Mouse (Mus musculus): ENCODE data around the gene Lrrc2. TPM values are rescaled to one million over a fixed set of nuclear protein-coding genes. Genes with fewer than 3 reads are reported as not detected.

The Lrrc2 gene
- polyA plus RNA-seq, 1 experiment from 2014 or later: not detected

- ATAC-seq (ENCODE audit: insufficient number of reproducible peaks, insufficient read depth, low FRiP score, low read depth): no peak
- 62% methylated on average over 4 of the region's 4 CpGs for WGBS
Observed at GRCm38 (mm10) chr9:110987331-110987730, 36.0 kb downstream of the Lrrc2 start.

GRCm38 (mm10) chr9:110988078-110988477 is 36.7 kb downstream of the Lrrc2 start:
- no peaks in the 10 kb centered on the region for H3K4me1 ChIP-seq (ENCODE audit: control insufficient read depth, insufficient read depth, low read length)
- 69% methylated on average over 3 of the region's 3 CpGs for WGBS
- H3K9me3 ChIP-seq (ENCODE audit: control insufficient read depth, low read depth, low read length): no peaks in the 10 kb centered on the region
- H3K36me3 ChIP-seq (ENCODE audit: control insufficient read depth, insufficient read depth, low read length): no peaks in the 10 kb centered on the region
- no peak overlapping the region for H3K4me3 ChIP-seq (ENCODE audit: low read depth, low read length)
- H3K4me2 ChIP-seq (replicated peaks; ENCODE audit: low read depth, low read length): no peak overlapping the region
- H3K27ac ChIP-seq (ENCODE audit: low read length): no peak overlapping the region
- H3K27me3 ChIP-seq (ENCODE audit: control insufficient read depth, insufficient read depth, low read length): no peaks in the 10 kb centered on the region
- H3K9ac ChIP-seq (replicated peaks; ENCODE audit: low read depth, low read length): no peak overlapping the region
- no peak for ATAC-seq (ENCODE audit: insufficient number of reproducible peaks, insufficient read depth, low FRiP score, low read depth)

More at GRCm38 (mm10) chr9:110987331-110987730, 36.0 kb downstream of the Lrrc2 start:
- no peaks in the 10 kb centered on the region for H3K4me1 ChIP-seq (ENCODE audit: control insufficient read depth, insufficient read depth, low read length)
- H3K4me2 ChIP-seq (replicated peaks; ENCODE audit: low read depth, low read length): no peak overlapping the region
- no peaks in the 10 kb centered on the region for H3K9me3 ChIP-seq (ENCODE audit: control insufficient read depth, low read depth, low read length)
- H3K27me3 ChIP-seq (ENCODE audit: control insufficient read depth, insufficient read depth, low read length): no peaks in the 10 kb centered on the region
- no peak overlapping the region for H3K4me3 ChIP-seq (ENCODE audit: low read depth, low read length)
- H3K9ac ChIP-seq (replicated peaks; ENCODE audit: low read depth, low read length): no peak overlapping the region
- H3K27ac ChIP-seq (ENCODE audit: low read length): no peak overlapping the region
- H3K36me3 ChIP-seq (ENCODE audit: control insufficient read depth, insufficient read depth, low read length): no peaks in the 10 kb centered on the region

GRCm38 (mm10) chr9:110989141-110989540 is 37.8 kb downstream of the Lrrc2 start:
- 59% methylated on average over 4 of the region's 4 CpGs for WGBS
- Histone ChIP-seq H3K9ac (replicated peaks; ENCODE audit: low read depth, low read length) (no peak overlapping the region), H3K4me3 (ENCODE audit: low read depth, low read length) (no peak overlapping the region), H3K27ac (ENCODE audit: low read length) (no peak overlapping the region), H3K4me1 (ENCODE audit: control insufficient read depth, insufficient read depth, low read length) (no peaks in the 10 kb centered on the region), H3K36me3 (ENCODE audit: control insufficient read depth, insufficient read depth, low read length) (no peaks in the 10 kb centered on the region), H3K27me3 (ENCODE audit: control insufficient read depth, insufficient read depth, low read length) (no peaks in the 10 kb centered on the region), H3K4me2 (replicated peaks; ENCODE audit: low read depth, low read length) (no peak overlapping the region), H3K9me3 (ENCODE audit: control insufficient read depth, low read depth, low read length) (no peaks in the 10 kb centered on the region)
- no peak for ATAC-seq (ENCODE audit: insufficient number of reproducible peaks, insufficient read depth, low FRiP score, low read depth)

- WGBS: 92% methylated on average over 2 of the region's 2 CpGs
- Histone ChIP-seq H3K4me1 (ENCODE audit: control insufficient read depth, insufficient read depth, low read length) (no peaks in the 10 kb centered on the region), H3K4me3 (ENCODE audit: low read depth, low read length) (no peak overlapping the region), H3K27ac (ENCODE audit: low read length) (no peak overlapping the region), H3K4me2 (replicated peaks; ENCODE audit: low read depth, low read length) (no peak overlapping the region), H3K9ac (replicated peaks; ENCODE audit: low read depth, low read length) (no peak overlapping the region), H3K27me3 (ENCODE audit: control insufficient read depth, insufficient read depth, low read length) (no peaks in the 10 kb centered on the region), H3K9me3 (ENCODE audit: control insufficient read depth, low read depth, low read length) (no peaks in the 10 kb centered on the region), H3K36me3 (ENCODE audit: control insufficient read depth, insufficient read depth, low read length) (no peaks in the 10 kb centered on the region)
- ATAC-seq (ENCODE audit: insufficient number of reproducible peaks, insufficient read depth, low FRiP score, low read depth): no peak
Observed at GRCm38 (mm10) chr9:110989543-110989942, 38.2 kb downstream of the Lrrc2 start.

GRCm38 (mm10) chr9:110990204-110990603 is 38.9 kb downstream of the Lrrc2 start, which contains the start of gene Rtp3:
Gene Rtp3, minus strand, starts transcription at chr9:110990583.
- Histone ChIP-seq H3K9ac (replicated peaks; ENCODE audit: low read depth, low read length) (no peak within 1 kb of the TSS), H3K36me3 (ENCODE audit: control insufficient read depth, insufficient read depth, low read length) (no peaks in the 10 kb centered on the region), H3K27ac (ENCODE audit: low read length) (no peak within 1 kb of the TSS), H3K4me3 (ENCODE audit: low read depth, low read length) (no peak within 1 kb of the TSS), H3K27me3 (ENCODE audit: control insufficient read depth, insufficient read depth, low read length) (no peaks in the 10 kb centered on the region), H3K4me1 (ENCODE audit: control insufficient read depth, insufficient read depth, low read length) (no peaks in the 10 kb centered on the region), H3K9me3 (ENCODE audit: control insufficient read depth, low read depth, low read length) (no peaks in the 10 kb centered on the region), H3K4me2 (replicated peaks; ENCODE audit: low read depth, low read length) (no peak within 1 kb of the TSS)
- ATAC-seq (ENCODE audit: insufficient number of reproducible peaks, insufficient read depth, low FRiP score, low read depth): no peak
- 67% methylated on average over 6 of the region's 6 CpGs for WGBS

GRCm38 (mm10) chr9:110993281-110993709 is 42.0 kb downstream of the Lrrc2 start:
- H3K9me3 ChIP-seq (ENCODE audit: control insufficient read depth, low read depth, low read length): no peaks in the 10 kb centered on the region
- no peaks in the 10 kb centered on the region for H3K4me1 ChIP-seq (ENCODE audit: control insufficient read depth, insufficient read depth, low read length)
- no peak overlapping the region for H3K27ac ChIP-seq (ENCODE audit: low read length)
- H3K4me2 ChIP-seq (replicated peaks; ENCODE audit: low read depth, low read length): no peak overlapping the region
- H3K9ac ChIP-seq (replicated peaks; ENCODE audit: low read depth, low read length): no peak overlapping the region
- 17% methylated on average over 3 of the region's 3 CpGs for WGBS
- no peaks in the 10 kb centered on the region for H3K27me3 ChIP-seq (ENCODE audit: control insufficient read depth, insufficient read depth, low read length)
- no peak overlapping the region for H3K4me3 ChIP-seq (ENCODE audit: low read depth, low read length)
- no peak; the same call in 1 of the 2 replicates for ATAC-seq (ENCODE audit: insufficient number of reproducible peaks, insufficient read depth, low FRiP score, low read depth)
- H3K36me3 ChIP-seq (ENCODE audit: control insufficient read depth, insufficient read depth, low read length): no peaks in the 10 kb centered on the region

GRCm38 (mm10) chr9:110994716-110995172 is 43.4 kb downstream of the Lrrc2 start:
- ATAC-seq (ENCODE audit: insufficient number of reproducible peaks, insufficient read depth, low FRiP score, low read depth): peak; percentile 85
- Histone ChIP-seq H3K27me3 (ENCODE audit: control insufficient read depth, insufficient read depth, low read length) (no peaks in the 10 kb centered on the region), H3K4me3 (ENCODE audit: low read depth, low read length) (peak overlapping the region; percentile 32), H3K9ac (replicated peaks; ENCODE audit: low read depth, low read length) (no peak overlapping the region; the same call in 1 of the 2 replicates), H3K4me2 (replicated peaks; ENCODE audit: low read depth, low read length) (peak overlapping the region; percentile 38), H3K36me3 (ENCODE audit: control insufficient read depth, insufficient read depth, low read length) (no peaks in the 10 kb centered on the region), H3K9me3 (ENCODE audit: control insufficient read depth, low read depth, low read length) (no peaks in the 10 kb centered on the region), H3K4me1 (ENCODE audit: control insufficient read depth, insufficient read depth, low read length) (no peaks in the 10 kb centered on the region), H3K27ac (ENCODE audit: low read length) (no peak overlapping the region)
- 7% methylated on average over 13 of the region's 13 CpGs for WGBS

- WGBS: 6% methylated on average over 5 of the region's 5 CpGs
- H3K4me3 ChIP-seq (ENCODE audit: low read depth, low read length): no peak overlapping the region
- H3K27ac ChIP-seq (ENCODE audit: low read length): no peak overlapping the region
- H3K27me3 ChIP-seq (ENCODE audit: control insufficient read depth, insufficient read depth, low read length): no peaks in the 10 kb centered on the region
- no peak overlapping the region for H3K4me2 ChIP-seq (replicated peaks; ENCODE audit: low read depth, low read length)
- H3K36me3 ChIP-seq (ENCODE audit: control insufficient read depth, insufficient read depth, low read length): no peaks in the 10 kb centered on the region
- no peaks in the 10 kb centered on the region for H3K4me1 ChIP-seq (ENCODE audit: control insufficient read depth, insufficient read depth, low read length)
- no peak overlapping the region for H3K9ac ChIP-seq (replicated peaks; ENCODE audit: low read depth, low read length)
- no peaks in the 10 kb centered on the region for H3K9me3 ChIP-seq (ENCODE audit: control insufficient read depth, low read depth, low read length)
- ATAC-seq (ENCODE audit: insufficient number of reproducible peaks, insufficient read depth, low FRiP score, low read depth): no peak; the same call in 1 of the 2 replicates
Observed at GRCm38 (mm10) chr9:110997245-110997644, 45.9 kb downstream of the Lrrc2 start.

GRCm38 (mm10) chr9:110999056-110999455 is 47.7 kb downstream of the Lrrc2 start:
- no peak overlapping the region for H3K4me3 ChIP-seq (ENCODE audit: low read depth, low read length)
- no peaks in the 10 kb centered on the region for H3K36me3 ChIP-seq (ENCODE audit: control insufficient read depth, insufficient read depth, low read length)
- H3K4me2 ChIP-seq (replicated peaks; ENCODE audit: low read depth, low read length): no peak overlapping the region
- no peak overlapping the region for H3K27ac ChIP-seq (ENCODE audit: low read length)
- H3K9me3 ChIP-seq (ENCODE audit: control insufficient read depth, low read depth, low read length): no peaks in the 10 kb centered on the region
- H3K9ac ChIP-seq (replicated peaks; ENCODE audit: low read depth, low read length): no peak overlapping the region
- no peaks in the 10 kb centered on the region for H3K4me1 ChIP-seq (ENCODE audit: control insufficient read depth, insufficient read depth, low read length)
- no peak for ATAC-seq (ENCODE audit: insufficient number of reproducible peaks, insufficient read depth, low FRiP score, low read depth)
- H3K27me3 ChIP-seq (ENCODE audit: control insufficient read depth, insufficient read depth, low read length): no peaks in the 10 kb centered on the region
- 95% methylated on average over 2 of the region's 2 CpGs for WGBS
